Mouse (Mus musculus): ENCODE measurements around the gene Zfp575.
"Not testable (repeated sequence)": the region's sequence is repeated elsewhere in the genome, so short reads cannot be mapped to it uniquely, and the experiment has no call there.

Gene Zfp575

GRCm38 (mm10) chr7:24587330-24588105, at the start of gene Zfp575, which contains the start of gene Ethe1:
TSS of gene Zfp575 (minus strand) at chr7:24587641.
TSS of gene Ethe1 (plus strand) at chr7:24587543.
- DNase-seq: peak; percentile 84

GRCm38 (mm10) chr7:24637046-24637445, 49.6 kb upstream of the Zfp575 start:
- DNase-seq: no peak

GRCm38 (mm10) chr7:24636264-24636663, 48.8 kb upstream of the Zfp575 start, which contains the start of gene Lypd3:
TSS of gene Lypd3 (plus strand) at chr7:24636550.
- DNase-seq: no peak

- DNase-seq: no peak
These were observed 42.9 kb upstream of the Zfp575 start for GRCm38 (mm10) chr7:24630116-24630880.

GRCm38 (mm10) chr7:24629672-24630071, 42.2 kb upstream of the Zfp575 start:
- no peak for DNase-seq

GRCm38 (mm10) chr7:24628685-24629610, 41.5 kb upstream of the Zfp575 start:
- DNase-seq: peak; percentile 95

GRCm38 (mm10) chr7:24622967-24623366, 35.5 kb upstream of the Zfp575 start:
- no peak for DNase-seq

GRCm38 (mm10) chr7:24621193-24621592, 33.8 kb upstream of the Zfp575 start:
- no peak for DNase-seq

GRCm38 (mm10) chr7:24619671-24620397, 32.4 kb upstream of the Zfp575 start:
- no peak for DNase-seq

GRCm38 (mm10) chr7:24618374-24618773, 30.9 kb upstream of the Zfp575 start:
- DNase-seq: not testable (repeated sequence)

GRCm38 (mm10) chr7:24617763-24618162, 30.3 kb upstream of the Zfp575 start:
- DNase-seq: no peak

- DNase-seq: no peak
These were observed 27.4 kb upstream of the Zfp575 start for GRCm38 (mm10) chr7:24614816-24615215.

- peak; percentile 26 for DNase-seq
These were observed 25.0 kb upstream of the Zfp575 start for GRCm38 (mm10) chr7:24612308-24612910.

GRCm38 (mm10) chr7:24611709-24612108, 24.3 kb upstream of the Zfp575 start:
- no peak for DNase-seq

- DNase-seq: peak; percentile 84
These were observed 23.5 kb upstream of the Zfp575 start for GRCm38 (mm10) chr7:24610879-24611494.

- peak; percentile 20 for DNase-seq
These were observed 22.9 kb upstream of the Zfp575 start, which contains the start of gene Phldb3 for GRCm38 (mm10) chr7:24610144-24610878. TSS of gene Phldb3 (plus strand) at chr7:24610763.

- no peak for DNase-seq
These were observed 21.1 kb upstream of the Zfp575 start for GRCm38 (mm10) chr7:24608561-24608960.

- peak; percentile 68 for DNase-seq
These were observed 20.6 kb upstream of the Zfp575 start for GRCm38 (mm10) chr7:24608017-24608416.

GRCm38 (mm10) chr7:24606046-24606445, 18.6 kb upstream of the Zfp575 start:
- no peak for DNase-seq

GRCm38 (mm10) chr7:24605561-24605960, 18.1 kb upstream of the Zfp575 start:
- DNase-seq: no peak

All from embryo, embryonic 11 days (tissue).